ENCODE assay signal across 24 mouse cellular contexts in genomic region chr11:11175259-11175658, GRCm38 (mm10).
DNase-seq lines count a peak whose midpoint lies in the region; ATAC-seq and TF ChIP-seq lines count a peak whose summit lies in the region.
"Had no signal": no experiment of that assay in that cellular context is flagged by ENCODE, and none has a peak within 500 bp of the region (broad histone marks: within the 10 kb centered on the region; RNA-seq: fewer than 3 reads in every experiment).

No protein-coding gene starts in this region.

- no peak for TF ChIP-seq CTCF in heart, adult 2 months (IDR thresholded peaks at IDR 0.05)
- no peak for TF ChIP-seq CTCF in heart, postnatal 0 days (IDR thresholded peaks at IDR 0.05; ENCODE audit: low read depth)

- 39% methylated on average over 2 of the region's 2 CpGs for WGBS in heart, adult 2 months
- 18% methylated on average over 2 of the region's 2 CpGs for WGBS in heart, postnatal 0 days
- WGBS in embryonic facial prominence, embryonic 14.5 days = 33% methylated on average over 2 of the region's 2 CpGs
- WGBS in limb, embryonic 14.5 days = 34% methylated on average over 2 of the region's 2 CpGs

- H3K27me3 ChIP-seq in heart, adult 2 months (ENCODE audit: control insufficient read depth, insufficient read depth, low read length) = no peaks in the 10 kb centered on the region
- H3K27me3 ChIP-seq in heart, postnatal 0 days (ENCODE audit: control insufficient read depth, insufficient read depth, low read length) = no peaks in the 10 kb centered on the region
- no peaks in the 10 kb centered on the region for H3K27me3 ChIP-seq in embryonic facial prominence, embryonic 14.5 days (replicated peaks; ENCODE audit: control insufficient read depth, insufficient read depth, low read length)
- no peaks in the 10 kb centered on the region for H3K27me3 ChIP-seq in limb, embryonic 14.5 days (ENCODE audit: control insufficient read depth, insufficient read depth, low read length)
- H3K27me3 ChIP-seq: embryonic facial prominence, embryonic 13.5 days; hindbrain, embryonic 13.5 days had no signal

- TF ChIP-seq POLR2A in heart, adult 2 months (IDR thresholded peaks at IDR 0.05; ENCODE audit: insufficient read depth, low read depth, low read length) = no peak
- TF ChIP-seq POLR2A in limb, embryonic 14.5 days (IDR thresholded peaks at IDR 0.05; ENCODE audit: borderline replicate concordance, extremely low read depth, insufficient read depth, insufficient read length) = no peak

- intact Hi-C loops in heart, adult 2 months (cut with DNase I) = no loop called here

- H3K4me2 ChIP-seq in heart, postnatal 0 days (ENCODE audit: low read depth, low read length) = no peak overlapping the region
- H3K4me2 ChIP-seq in embryonic facial prominence, embryonic 14.5 days (ENCODE audit: low read depth, low read length) = no peak overlapping the region
- H3K4me2 ChIP-seq in limb, embryonic 14.5 days (replicated peaks; ENCODE audit: low read depth, low read length, severe bottlenecking) = no peak overlapping the region
- H3K4me2 ChIP-seq: embryonic facial prominence, embryonic 13.5 days; hindbrain, embryonic 13.5 days had no signal

- peak; percentile 84 for DNase-seq in heart, adult 11 months
- no peak for DNase-seq in heart, adult 2 months
- no peak for DNase-seq in heart, postnatal 0 days (ENCODE audit: low spot score)
- no peak for DNase-seq in heart, adult 18-20 months
- peak; percentile 76 for DNase-seq in embryonic facial prominence, embryonic 14.5 days (ENCODE audit: low spot score)
- DNase-seq in limb, embryonic 14.5 days (ENCODE audit: low spot score) = peak; percentile 30
- DNase-seq: adrenal gland, adult 2 months; adrenal gland, postnatal 25 days; cerebellum, adult 11 months; cerebellum, adult 8-10 months; cerebellum, postnatal 14 days; embryo, embryonic 11 days; gastrocnemius, adult 2 months; gastrocnemius, postnatal 36 days; heart, postnatal 10 days; kidney, adult 11 months had no signal

- no peak for TF ChIP-seq EP300 in heart, adult 2 months (IDR thresholded peaks at IDR 0.05; ENCODE audit: insufficient read depth, low read depth, low read length)
- TF ChIP-seq EP300 in heart, postnatal 0 days (IDR thresholded peaks at IDR 0.05; ENCODE audit: low read depth) = no peak

- H3K4me1 ChIP-seq in heart, adult 2 months (ENCODE audit: control insufficient read depth, insufficient read depth, low read length) = no peaks in the 10 kb centered on the region; the same call in 1 of the 2 replicates
- H3K4me1 ChIP-seq in heart, postnatal 0 days (ENCODE audit: control insufficient read depth, insufficient read depth) = 0 out of 2 replicates have a peak, but pooled peaks cover 6% of the 10 kb centered on the region
- H3K4me1 ChIP-seq in embryonic facial prominence, embryonic 14.5 days (ENCODE audit: control insufficient read depth, insufficient read depth, low read length) = no peaks in the 10 kb centered on the region
- H3K4me1 ChIP-seq in limb, embryonic 14.5 days (ENCODE audit: control insufficient read depth, insufficient read depth, low read length) = no peaks in the 10 kb centered on the region
- H3K4me1 ChIP-seq: forebrain, embryonic 10.5 days; hindbrain, embryonic 13.5 days had no signal

- no peak overlapping the region for H3K4me3 ChIP-seq in heart, adult 2 months
- no peak overlapping the region for H3K4me3 ChIP-seq in heart, postnatal 0 days (ENCODE audit: low read depth, low read length)
- no peak overlapping the region for H3K4me3 ChIP-seq in embryonic facial prominence, embryonic 14.5 days (ENCODE audit: low read depth, low read length)
- no peak overlapping the region for H3K4me3 ChIP-seq in limb, embryonic 14.5 days (replicated peaks; ENCODE audit: low read length)
- H3K4me3 ChIP-seq: embryonic facial prominence, embryonic 13.5 days; erythroblast, embryonic 14.5 days; forebrain, embryonic 10.5 days; gastrocnemius, adult 2 months; hindbrain, embryonic 13.5 days had no signal

- H3K9ac ChIP-seq in heart, adult 2 months (ENCODE audit: low read depth, low read length) = no peak overlapping the region
- no peak overlapping the region for H3K9ac ChIP-seq in heart, postnatal 0 days (replicated peaks; ENCODE audit: low read depth, low read length)
- H3K9ac ChIP-seq in embryonic facial prominence, embryonic 14.5 days (ENCODE audit: low read depth, low read length) = no peak overlapping the region
- no peak overlapping the region for H3K9ac ChIP-seq in limb, embryonic 14.5 days (ENCODE audit: low read depth, low read length, severe bottlenecking)
- H3K9ac ChIP-seq: embryonic facial prominence, embryonic 13.5 days; hindbrain, embryonic 13.5 days had no signal

- H3K9me3 ChIP-seq in heart, postnatal 0 days (replicated peaks; ENCODE audit: control insufficient read depth, low read length) = no peaks in the 10 kb centered on the region
- no peaks in the 10 kb centered on the region for H3K9me3 ChIP-seq in embryonic facial prominence, embryonic 14.5 days (ENCODE audit: control insufficient read depth, low read length)
- no peaks in the 10 kb centered on the region for H3K9me3 ChIP-seq in limb, embryonic 14.5 days (ENCODE audit: control insufficient read depth, low read length)
- H3K9me3 ChIP-seq: embryonic facial prominence, embryonic 13.5 days; forebrain, embryonic 10.5 days; hindbrain, embryonic 13.5 days had no signal

- H3K27ac ChIP-seq in heart, adult 2 months = no peak overlapping the region
- no peak overlapping the region for H3K27ac ChIP-seq in heart, postnatal 0 days (ENCODE audit: low read depth)
- H3K27ac ChIP-seq in embryonic facial prominence, embryonic 14.5 days (replicated peaks; ENCODE audit: low read depth, low read length) = no peak overlapping the region
- no peak overlapping the region for H3K27ac ChIP-seq in limb, embryonic 14.5 days (replicated peaks; ENCODE audit: low read depth, low read length)
- H3K27ac ChIP-seq: embryonic facial prominence, embryonic 13.5 days; forebrain, embryonic 10.5 days; gastrocnemius, adult 2 months; hindbrain, embryonic 13.5 days; hindbrain, postnatal 0 days had no signal

- ATAC-seq in heart, postnatal 0 days (ENCODE audit: insufficient read depth, low read depth) = peak; percentile 41; the same call in 1 of the 2 replicates
- ATAC-seq in embryonic facial prominence, embryonic 14.5 days (ENCODE audit: low read depth) = peak; percentile 68
- ATAC-seq in limb, embryonic 14.5 days (ENCODE audit: low FRiP score, low read depth) = no peak
- no peak for ATAC-seq in megakaryocyte, adult 5-6 weeks (ENCODE audit: poor library complexity, severe bottlenecking)
- ATAC-seq in cerebellum, adult (ENCODE audit: insufficient number of reproducible peaks, low FRiP score, low TSS enrichment) = no peak
- ATAC-seq: forebrain, embryonic 14.5 days; hindbrain, postnatal 0 days had no signal

- no peaks in the 10 kb centered on the region for H3K79me2 ChIP-seq in heart, adult 2 months (replicated peaks; ENCODE audit: control insufficient read depth, insufficient read depth, low read length)

- H3K36me3 ChIP-seq in heart, adult 2 months (ENCODE audit: control insufficient read depth, insufficient read depth, low read length) = no peaks in the 10 kb centered on the region
- H3K36me3 ChIP-seq in heart, postnatal 0 days (replicated peaks; ENCODE audit: control insufficient read depth, insufficient read depth, low read length) = no peaks in the 10 kb centered on the region
- H3K36me3 ChIP-seq in embryonic facial prominence, embryonic 14.5 days (ENCODE audit: control insufficient read depth, insufficient read depth, low read length) = no peaks in the 10 kb centered on the region
- H3K36me3 ChIP-seq in limb, embryonic 14.5 days (ENCODE audit: control insufficient read depth, insufficient read depth, low read length) = no peaks in the 10 kb centered on the region
- H3K36me3 ChIP-seq: embryonic facial prominence, embryonic 13.5 days; forebrain, embryonic 10.5 days; hindbrain, embryonic 13.5 days had no signal

Comparison
In these comparisons a context has a peak if more than half of its experiments do, and no peak if none do; other contexts are left out.
1. DNase-seq: peak in heart, adult 11 months (single experiment), embryonic facial prominence, embryonic 14.5 days (single experiment) and limb, embryonic 14.5 days (single experiment); none in heart, adult 2 months (0 of 2), heart, postnatal 0 days (single experiment) and heart, adult 18-20 months (0 of 2).
2. ATAC-seq: peak in heart, postnatal 0 days (single experiment) and embryonic facial prominence, embryonic 14.5 days (single experiment); none in limb, embryonic 14.5 days (single experiment), megakaryocyte, adult 5-6 weeks (single experiment) and cerebellum, adult (single experiment).